ENCODE assay signal across 15 mouse cellular contexts in the genomic region with DNA sequence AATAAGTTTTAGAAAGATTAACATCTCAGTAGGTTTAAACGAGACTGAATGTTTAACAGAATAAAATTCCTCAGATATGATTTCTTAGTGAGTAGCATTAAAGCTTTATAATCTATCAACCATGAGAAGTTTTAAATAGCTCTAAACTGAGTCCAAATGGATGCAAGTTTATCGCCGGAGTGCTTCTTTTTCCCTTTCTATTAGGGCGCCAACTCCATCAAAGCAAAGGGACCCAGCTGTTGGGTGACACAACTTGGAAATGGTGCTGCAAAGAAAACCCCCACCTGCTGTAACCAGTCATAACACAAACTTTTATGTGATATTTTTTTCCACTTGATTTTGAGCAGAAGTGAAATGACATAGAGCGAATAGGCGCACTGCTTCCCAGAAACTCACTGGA. TPM values are rescaled to one million over a fixed set of nuclear protein-coding genes. Genes with fewer than 3 reads are reported as not detected.
"Had no signal": no experiment of that assay in that cellular context is flagged by ENCODE, and none has a peak within 500 bp of the region (broad histone marks: within the 10 kb centered on the region; RNA-seq: fewer than 3 reads in every experiment).

No protein-coding gene starts in this region.

- H3K27ac ChIP-seq: hindbrain, embryonic 13.5 days; hindbrain, postnatal 0 days; limb, embryonic 15.5 days; liver, embryonic 12.5 days; neural tube, embryonic 13.5 days had no signal

- H3K27me3 ChIP-seq: hindbrain, embryonic 13.5 days; limb, embryonic 15.5 days; liver, embryonic 12.5 days; neural tube, embryonic 13.5 days had no signal

- H3K9me3 ChIP-seq: hindbrain, embryonic 13.5 days; limb, embryonic 15.5 days; liver, embryonic 12.5 days; neural tube, embryonic 13.5 days had no signal

- H3K4me3 ChIP-seq: hindbrain, embryonic 13.5 days; limb, embryonic 15.5 days; liver, embryonic 12.5 days; neural tube, embryonic 13.5 days had no signal

- H3K4me2 ChIP-seq: hindbrain, embryonic 13.5 days; limb, embryonic 15.5 days; liver, embryonic 12.5 days; midbrain, embryonic 11.5 days; neural tube, embryonic 13.5 days had no signal

- H3K4me1 ChIP-seq: hindbrain, embryonic 13.5 days; limb, embryonic 15.5 days; liver, embryonic 12.5 days; neural tube, embryonic 13.5 days had no signal

- ATAC-seq: hindbrain, postnatal 0 days; liver, embryonic 12.5 days; midbrain, embryonic 16.5 days had no signal

- H3K9ac ChIP-seq: hindbrain, embryonic 13.5 days; limb, embryonic 15.5 days; liver, embryonic 12.5 days; neural tube, embryonic 13.5 days had no signal

- DNase-seq: kidney, adult 18-20 months; kidney, postnatal 14 days; layer of hippocampus, adult 9-11 months; layer of hippocampus, postnatal 36 days; retina, postnatal 1 day; thymus, adult 2 months; thymus, postnatal 25 days had no signal

- H3K36me3 ChIP-seq: hindbrain, embryonic 13.5 days; limb, embryonic 15.5 days; liver, embryonic 12.5 days; neural tube, embryonic 13.5 days had no signal

RNA-seq across cellular contexts. Expression of gene Gm49395, which starts 29.3 kb away (rescaled TPM):
- total RNA-seq: hindbrain, postnatal 0 days had no signal
- polyA plus RNA-seq: testis, adult 2 months had no signal
